Mouse (Mus musculus): ENCODE data around the gene Srrm3. TPM values are rescaled to one million over a fixed set of nuclear protein-coding genes. Genes with fewer than 3 reads are reported as not detected.

The Srrm3 gene
- polyA plus RNA-seq, 1 experiment from 2014 or later: 0.15 TPM

DNA sequence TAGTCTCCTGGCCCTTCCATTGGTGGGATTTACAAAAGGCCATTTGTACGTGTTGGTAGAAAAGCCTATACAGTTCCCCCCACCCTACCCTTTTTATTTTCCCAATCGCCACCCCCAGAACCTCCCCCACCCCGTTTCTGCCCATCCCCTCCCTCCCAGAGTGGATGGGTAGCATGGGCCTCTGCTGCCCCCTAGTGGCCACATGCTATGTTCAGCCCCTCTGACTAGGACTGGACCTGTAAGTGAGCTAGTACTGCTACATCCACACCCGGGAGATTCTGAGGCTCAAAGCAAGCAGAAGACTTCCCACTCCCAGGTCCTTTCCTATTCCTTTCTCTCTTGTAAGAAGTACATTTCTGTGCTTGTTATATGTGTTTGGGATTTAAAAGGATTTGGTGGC lies 48.5 kb downstream of the Srrm3 start:
- 2% methylated on average over 4 of the region's 4 CpGs for WGBS
- H3K4me2 ChIP-seq (ENCODE audit: low read length): no peak overlapping the region
- H3K4me1 ChIP-seq (ENCODE audit: control insufficient read depth in 2 of 2, insufficient read depth in 2 of 2, low read length in 2 of 2): no peaks in the 10 kb centered on the region
- no peak overlapping the region for H3K4me3 ChIP-seq (ENCODE audit: control insufficient read depth in 1 of 2, insufficient read depth in 1 of 2, low read depth in 1 of 2, low read length in 2 of 2)
- peaks cover 90% of the 10 kb centered on the region for H3K27me3 ChIP-seq (ENCODE audit: control insufficient read depth, insufficient read depth, low read length)
- no peak overlapping the region for H3K9ac ChIP-seq (ENCODE audit: low read length)
- ATAC-seq (ENCODE audit: insufficient number of reproducible peaks, insufficient read depth, low FRiP score, low read depth): no peak
- H3K36me3 ChIP-seq (ENCODE audit: control insufficient read depth, insufficient read depth, low read length): no peaks in the 10 kb centered on the region
- no peaks in the 10 kb centered on the region for H3K9me3 ChIP-seq (ENCODE audit: control insufficient read depth, low read length)
- H3K27ac ChIP-seq (replicated peaks in 1 of 2; ENCODE audit: control insufficient read depth in 1 of 2, insufficient read depth in 1 of 2, low read depth in 2 of 2, low read length in 2 of 2): no peak overlapping the region

DNA sequence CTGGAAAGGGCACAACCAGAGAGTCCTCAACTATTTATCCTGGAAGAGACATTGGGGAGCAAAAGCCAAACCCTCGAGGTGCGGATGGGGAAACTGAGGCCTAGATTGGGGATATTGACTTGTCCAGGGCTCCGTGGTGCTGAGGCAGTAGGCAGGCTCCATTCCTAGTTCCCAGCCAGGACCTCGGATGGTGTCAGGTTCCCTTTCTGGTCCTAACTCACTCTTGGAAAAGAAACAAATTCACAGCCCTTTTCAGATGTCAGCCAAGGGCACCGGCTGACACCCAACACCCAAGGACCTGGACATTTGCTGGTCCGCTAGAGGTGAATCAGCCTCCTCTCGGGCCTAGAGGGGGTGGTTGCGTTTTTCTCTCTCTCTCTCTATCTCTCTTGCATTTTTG lies 60.0 kb downstream of the Srrm3 start:
- ATAC-seq (ENCODE audit: insufficient number of reproducible peaks, insufficient read depth, low FRiP score, low read depth): no peak
- Histone ChIP-seq H3K36me3 (ENCODE audit: control insufficient read depth, insufficient read depth, low read length) (no peaks in the 10 kb centered on the region), H3K27ac (replicated peaks in 1 of 2; ENCODE audit: control insufficient read depth in 1 of 2, insufficient read depth in 1 of 2, low read depth in 2 of 2, low read length in 2 of 2) (no peak overlapping the region), H3K9ac (ENCODE audit: low read length) (no peak overlapping the region), H3K4me3 (ENCODE audit: control insufficient read depth in 1 of 2, insufficient read depth in 1 of 2, low read depth in 1 of 2, low read length in 2 of 2) (no peak overlapping the region), H3K4me2 (ENCODE audit: low read length) (no peak overlapping the region), H3K9me3 (ENCODE audit: control insufficient read depth, low read length) (no peaks in the 10 kb centered on the region), H3K27me3 (ENCODE audit: control insufficient read depth, insufficient read depth, low read length) (peaks cover 74% of the 10 kb centered on the region), H3K4me1 (ENCODE audit: control insufficient read depth in 2 of 2, insufficient read depth in 2 of 2, low read length in 2 of 2) (peaks cover 0 to 9% of the 10 kb centered on the region in 2 experiments; a peak in 1 of 4 replicates)
- 46% methylated on average over 8 of the region's 8 CpGs for WGBS

DNA sequence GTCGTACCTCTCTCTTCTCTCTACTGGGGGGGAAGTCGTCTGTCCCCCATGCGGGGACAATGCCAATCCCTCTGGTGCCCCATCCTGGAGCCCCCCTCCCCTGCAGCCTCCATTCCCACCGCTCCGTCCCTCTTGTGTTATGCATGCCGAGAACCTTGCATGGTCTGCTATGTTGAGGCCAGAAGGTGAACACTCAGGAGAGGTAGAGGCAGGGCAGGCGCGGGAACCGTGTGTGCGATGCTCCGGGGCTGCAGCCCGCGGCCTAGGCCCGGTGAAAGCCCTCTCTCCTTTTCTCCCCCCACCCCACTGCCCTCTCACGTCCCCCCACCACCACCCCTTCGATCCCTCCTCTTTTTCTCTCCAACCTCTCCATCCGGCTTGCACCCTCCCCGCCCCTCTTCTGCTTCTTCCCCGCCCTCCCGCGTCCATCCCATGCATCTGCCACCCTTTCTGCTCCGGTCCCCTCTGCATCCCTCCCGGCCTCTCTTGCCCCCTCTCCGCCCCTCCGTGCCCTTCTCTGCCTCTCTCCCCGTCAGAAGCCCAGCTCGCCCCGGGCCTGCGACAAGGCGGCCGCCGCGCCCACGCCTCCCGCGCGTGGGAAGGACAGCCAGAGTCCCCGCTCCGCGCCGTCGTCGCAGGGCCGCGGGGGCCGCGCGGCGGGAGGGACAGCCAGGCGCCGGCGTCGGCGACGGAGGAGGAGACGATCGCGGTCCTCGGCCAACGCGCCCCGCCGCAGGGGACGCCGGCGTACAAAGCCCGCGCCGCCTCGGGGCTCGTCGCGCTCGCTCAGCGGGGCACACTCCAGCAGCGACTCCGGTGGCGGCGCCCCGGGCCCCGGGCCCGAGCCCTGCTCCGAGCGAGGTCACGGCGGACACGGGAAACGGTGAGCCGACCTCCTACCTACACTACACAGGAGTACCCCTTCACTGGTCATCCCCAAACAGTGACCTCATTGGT lies 61.2 kb downstream of the Srrm3 start:
- Histone ChIP-seq H3K4me1 (ENCODE audit: control insufficient read depth in 2 of 2, insufficient read depth in 2 of 2, low read length in 2 of 2) (peaks cover 0 to 9% of the 10 kb centered on the region in 2 experiments; a peak in 2 of 4 replicates), H3K9ac (ENCODE audit: low read length) (peak overlapping the region; percentile 65), H3K27me3 (ENCODE audit: control insufficient read depth, insufficient read depth, low read length) (peaks cover 68% of the 10 kb centered on the region), H3K9me3 (ENCODE audit: control insufficient read depth, low read length) (no peaks in the 10 kb centered on the region), H3K27ac (replicated peaks in 1 of 2; ENCODE audit: control insufficient read depth in 1 of 2, insufficient read depth in 1 of 2, low read depth in 2 of 2, low read length in 2 of 2) (no peak overlapping the region), H3K4me3 (ENCODE audit: control insufficient read depth in 1 of 2, insufficient read depth in 1 of 2, low read depth in 1 of 2, low read length in 2 of 2) (peak overlapping the region; percentile 49 to 59), H3K36me3 (ENCODE audit: control insufficient read depth, insufficient read depth, low read length) (no peaks in the 10 kb centered on the region), H3K4me2 (ENCODE audit: low read length) (peak overlapping the region; percentile 89)
- ATAC-seq (ENCODE audit: insufficient number of reproducible peaks, insufficient read depth, low FRiP score, low read depth): no peak
- under 1% methylated on average over 83 of the region's 89 CpGs for WGBS

DNA sequence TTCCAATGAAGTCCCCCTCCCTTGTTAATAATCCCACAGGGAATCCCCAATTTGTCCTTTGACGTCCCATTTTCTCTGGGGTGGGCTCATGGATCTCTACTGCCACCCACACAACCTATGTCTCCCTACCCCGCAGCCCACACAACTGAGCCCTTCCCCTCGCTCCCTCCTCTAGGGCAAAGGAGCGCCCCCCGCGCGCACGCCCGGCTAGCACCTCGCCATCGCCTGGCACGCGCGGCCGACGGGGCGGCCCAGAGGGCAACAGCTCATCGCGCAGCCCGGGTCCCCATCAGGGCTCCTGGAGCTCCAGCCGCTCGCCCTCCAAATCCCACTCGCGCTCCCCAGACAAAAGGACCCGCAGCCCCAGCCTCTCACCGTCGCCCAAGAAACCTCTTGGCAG lies 62.0 kb downstream of the Srrm3 start:
- H3K4me2 ChIP-seq (ENCODE audit: low read length): peak overlapping the region; percentile 89
- no peak overlapping the region for H3K27ac ChIP-seq (replicated peaks in 1 of 2; ENCODE audit: control insufficient read depth in 1 of 2, insufficient read depth in 1 of 2, low read depth in 2 of 2, low read length in 2 of 2)
- H3K4me1 ChIP-seq (ENCODE audit: control insufficient read depth in 2 of 2, insufficient read depth in 2 of 2, low read length in 2 of 2): peaks cover 7 to 9% of the 10 kb centered on the region in 2 experiments; a peak in 2 of 4 replicates
- H3K4me3 ChIP-seq (ENCODE audit: control insufficient read depth in 1 of 2, insufficient read depth in 1 of 2, low read depth in 1 of 2, low read length in 2 of 2): peak overlapping the region; percentile 49 to 59
- WGBS: 3% methylated on average over 27 of the region's 27 CpGs
- peaks cover 68% of the 10 kb centered on the region for H3K27me3 ChIP-seq (ENCODE audit: control insufficient read depth, insufficient read depth, low read length)
- H3K9ac ChIP-seq (ENCODE audit: low read length): peak overlapping the region; percentile 65; the same call in 1 of the 2 replicates
- no peaks in the 10 kb centered on the region for H3K9me3 ChIP-seq (ENCODE audit: control insufficient read depth, low read length)
- no peaks in the 10 kb centered on the region for H3K36me3 ChIP-seq (ENCODE audit: control insufficient read depth, insufficient read depth, low read length)
- no peak for ATAC-seq (ENCODE audit: insufficient number of reproducible peaks, insufficient read depth, low FRiP score, low read depth)

DNA sequence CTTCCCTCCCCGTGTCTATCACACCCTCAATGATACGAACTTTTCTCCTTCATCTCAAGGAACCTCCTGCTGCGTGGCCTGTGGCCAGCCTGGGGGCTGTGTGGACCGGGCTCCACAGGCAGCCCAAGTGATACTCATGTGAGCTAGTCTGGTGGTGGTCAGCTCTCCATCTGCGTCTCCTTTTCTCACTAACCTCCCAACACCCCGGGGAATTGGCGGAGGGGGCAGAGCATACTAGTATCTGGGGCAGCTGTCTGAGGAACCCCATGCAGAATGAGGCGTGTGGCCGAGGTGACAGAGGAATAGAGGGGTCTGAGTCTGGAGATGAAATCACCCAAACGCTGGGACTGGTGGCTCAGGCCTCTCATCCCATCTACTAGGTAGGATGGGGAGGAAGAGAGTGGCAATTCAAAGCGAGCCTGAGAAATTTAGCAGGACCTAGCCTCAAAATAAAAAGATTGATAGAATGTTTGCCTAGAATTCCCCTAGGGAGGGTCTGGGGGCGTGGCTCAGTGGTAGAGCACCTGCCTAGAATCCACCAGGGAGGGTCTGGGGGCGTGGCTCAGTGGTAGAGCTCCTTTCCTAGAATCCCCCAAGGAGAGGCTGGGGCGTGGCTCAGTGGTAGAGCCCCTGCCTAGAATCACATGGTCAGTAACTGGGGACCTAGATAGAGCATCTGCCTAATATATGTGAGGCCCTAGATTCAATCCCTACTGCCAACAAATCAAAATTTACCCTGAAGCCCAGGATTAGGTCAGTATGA lies 63.2 kb downstream of the Srrm3 start:
- 52% methylated on average over 14 of the region's 14 CpGs for WGBS

DNA sequence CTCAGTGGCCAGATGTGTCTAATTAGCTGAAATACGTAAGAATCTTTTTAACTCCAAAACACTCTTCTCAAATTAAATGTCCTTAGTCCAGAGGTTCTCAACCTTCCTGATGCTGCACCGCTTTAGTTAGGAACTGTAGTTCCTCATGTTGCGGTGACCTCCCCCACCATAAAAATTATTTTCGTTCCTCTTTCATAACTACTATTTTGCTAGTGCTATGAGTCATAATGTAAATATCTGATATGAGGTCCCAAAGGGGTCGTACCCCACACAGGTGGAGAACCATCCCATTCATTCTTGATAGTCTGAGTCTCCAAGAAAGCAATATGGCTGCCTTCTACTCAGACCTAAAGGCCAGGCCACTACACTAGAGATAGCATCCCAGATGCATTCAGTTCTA lies 63.8 kb downstream of the Srrm3 start:
- no peak overlapping the region for H3K9ac ChIP-seq (ENCODE audit: low read length)
- no peak overlapping the region for H3K4me3 ChIP-seq (ENCODE audit: control insufficient read depth in 1 of 2, insufficient read depth in 1 of 2, low read depth in 1 of 2, low read length in 2 of 2)
- no peaks in the 10 kb centered on the region for H3K9me3 ChIP-seq (ENCODE audit: control insufficient read depth, low read length)
- no peaks in the 10 kb centered on the region for H3K36me3 ChIP-seq (ENCODE audit: control insufficient read depth, insufficient read depth, low read length)
- H3K27ac ChIP-seq (replicated peaks in 1 of 2; ENCODE audit: control insufficient read depth in 1 of 2, insufficient read depth in 1 of 2, low read depth in 2 of 2, low read length in 2 of 2): no peak overlapping the region
- H3K27me3 ChIP-seq (ENCODE audit: control insufficient read depth, insufficient read depth, low read length): peaks cover 66% of the 10 kb centered on the region
- ATAC-seq (ENCODE audit: insufficient number of reproducible peaks, insufficient read depth, low FRiP score, low read depth): no peak
- H3K4me1 ChIP-seq (ENCODE audit: control insufficient read depth in 2 of 2, insufficient read depth in 2 of 2, low read length in 2 of 2): peaks cover 9 to 10% of the 10 kb centered on the region in 2 experiments; a peak in 2 of 4 replicates
- 83% methylated on average over 5 of the region's 5 CpGs for WGBS
- no peak overlapping the region for H3K4me2 ChIP-seq (ENCODE audit: low read length)

More for the DNA sequence above, 63.2 kb downstream of the Srrm3 start:
- H3K4me1 ChIP-seq (ENCODE audit: control insufficient read depth in 2 of 2, insufficient read depth in 2 of 2, low read length in 2 of 2): peaks cover 9 to 10% of the 10 kb centered on the region in 2 experiments; a peak in 2 of 4 replicates
- H3K4me2 ChIP-seq (ENCODE audit: low read length): no peak overlapping the region
- H3K9me3 ChIP-seq (ENCODE audit: control insufficient read depth, low read length): no peaks in the 10 kb centered on the region
- no peak overlapping the region for H3K9ac ChIP-seq (ENCODE audit: low read length)
- peaks cover 68% of the 10 kb centered on the region for H3K27me3 ChIP-seq (ENCODE audit: control insufficient read depth, insufficient read depth, low read length)
- no peak for ATAC-seq (ENCODE audit: insufficient number of reproducible peaks, insufficient read depth, low FRiP score, low read depth)
- H3K4me3 ChIP-seq (ENCODE audit: control insufficient read depth in 1 of 2, insufficient read depth in 1 of 2, low read depth in 1 of 2, low read length in 2 of 2): no peak overlapping the region
- no peak overlapping the region for H3K27ac ChIP-seq (replicated peaks in 1 of 2; ENCODE audit: control insufficient read depth in 1 of 2, insufficient read depth in 1 of 2, low read depth in 2 of 2, low read length in 2 of 2)
- H3K36me3 ChIP-seq (ENCODE audit: control insufficient read depth, insufficient read depth, low read length): no peaks in the 10 kb centered on the region

DNA sequence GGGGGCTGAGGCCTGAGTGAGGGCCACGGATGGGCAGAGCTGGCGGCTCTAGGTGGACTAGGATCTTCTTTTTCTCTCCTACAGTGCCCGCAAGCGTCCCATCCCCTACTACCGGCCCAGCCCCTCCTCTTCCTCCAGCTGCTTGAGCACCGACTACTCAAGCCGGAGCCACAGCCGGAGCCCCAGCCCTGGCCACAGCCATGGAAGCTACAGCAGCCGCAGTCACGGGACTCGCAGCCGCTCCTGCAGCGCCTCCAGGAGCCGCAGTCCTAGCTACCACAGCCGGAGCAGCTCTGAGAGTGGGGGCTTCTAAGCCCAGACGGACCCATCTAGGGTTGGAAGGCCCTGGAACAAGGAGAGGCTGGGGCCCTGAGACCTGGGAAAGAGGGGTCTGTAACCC lies 66.3 kb downstream of the Srrm3 start:
- ATAC-seq (ENCODE audit: insufficient number of reproducible peaks, insufficient read depth, low FRiP score, low read depth): no peak
- no peak overlapping the region for H3K9ac ChIP-seq (ENCODE audit: low read length)
- no peaks in the 10 kb centered on the region for H3K36me3 ChIP-seq (ENCODE audit: control insufficient read depth, insufficient read depth, low read length)
- WGBS: 16% methylated on average over 16 of the region's 16 CpGs
- H3K4me3 ChIP-seq (ENCODE audit: control insufficient read depth in 1 of 2, insufficient read depth in 1 of 2, low read depth in 1 of 2, low read length in 2 of 2): no peak overlapping the region
- peaks cover 11 to 14% of the 10 kb centered on the region in 2 experiments for H3K4me1 ChIP-seq (ENCODE audit: control insufficient read depth in 2 of 2, insufficient read depth in 2 of 2, low read length in 2 of 2)
- no peak overlapping the region for H3K27ac ChIP-seq (replicated peaks in 1 of 2; ENCODE audit: control insufficient read depth in 1 of 2, insufficient read depth in 1 of 2, low read depth in 2 of 2, low read length in 2 of 2)
- peak overlapping the region; percentile 48 for H3K4me2 ChIP-seq (ENCODE audit: low read length)
- H3K9me3 ChIP-seq (ENCODE audit: control insufficient read depth, low read length): no peaks in the 10 kb centered on the region
- H3K27me3 ChIP-seq (ENCODE audit: control insufficient read depth, insufficient read depth, low read length): peaks cover 42% of the 10 kb centered on the region
